Mouse (Mus musculus): ENCODE measurements around the gene Nhsl1. TPM values are rescaled to one million over a fixed set of nuclear protein-coding genes. Genes with fewer than 3 reads are reported as not detected.

The Nhsl1 gene
- 10 to 100 TPM in 1 of 2 experiments, 1 to 10 TPM in 1; 8.3 to 13.4 TPM for total RNA-seq (2021)
- long read RNA-seq, experiment 1, partial matches to known transcripts: 1 of 3 reads
- long read RNA-seq, experiment 1, other reads (novel, unspliced or antisense): 2 of 3 reads
- long read RNA-seq, experiment 2, partial matches to known transcripts: 4 of 5 reads
- long read RNA-seq, experiment 2, other reads (novel, unspliced or antisense): 1 of 5 reads

DNA sequence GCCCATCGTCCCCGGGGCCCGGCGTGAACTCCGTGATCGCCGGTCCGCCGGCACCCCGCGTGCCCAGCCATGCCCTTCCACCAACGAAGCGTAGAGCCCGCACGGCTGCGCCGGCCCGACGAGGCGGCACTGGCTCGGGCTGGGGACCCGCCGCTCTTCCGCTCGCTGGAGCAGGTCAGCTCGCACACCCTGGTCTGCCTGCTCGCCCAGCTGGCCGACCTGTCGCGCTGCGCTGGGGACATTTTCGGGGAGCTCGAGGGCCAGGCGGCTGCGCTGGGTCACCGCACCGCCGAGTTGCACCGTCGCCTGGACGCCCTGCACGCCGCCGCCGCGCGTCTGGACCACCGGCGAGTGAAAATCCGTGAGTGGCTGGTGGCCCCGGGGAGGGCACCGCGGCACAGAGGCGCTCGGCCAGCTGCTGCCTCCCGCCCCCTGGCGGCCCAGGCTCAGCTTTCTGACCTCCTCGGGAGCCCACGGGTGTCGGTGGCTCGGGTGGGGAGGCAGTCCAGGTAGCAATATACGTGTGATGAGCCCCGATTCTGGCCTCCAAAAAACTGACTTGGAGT, at the start of gene Nhsl1:
Gene Nhsl1 (plus strand): TSS at position 70 of the 566 bp plus-strand sequence.
- peak; percentile 16 to 27 for DNase-seq (ENCODE audit: low spot score in 2 of 2)

DNA sequence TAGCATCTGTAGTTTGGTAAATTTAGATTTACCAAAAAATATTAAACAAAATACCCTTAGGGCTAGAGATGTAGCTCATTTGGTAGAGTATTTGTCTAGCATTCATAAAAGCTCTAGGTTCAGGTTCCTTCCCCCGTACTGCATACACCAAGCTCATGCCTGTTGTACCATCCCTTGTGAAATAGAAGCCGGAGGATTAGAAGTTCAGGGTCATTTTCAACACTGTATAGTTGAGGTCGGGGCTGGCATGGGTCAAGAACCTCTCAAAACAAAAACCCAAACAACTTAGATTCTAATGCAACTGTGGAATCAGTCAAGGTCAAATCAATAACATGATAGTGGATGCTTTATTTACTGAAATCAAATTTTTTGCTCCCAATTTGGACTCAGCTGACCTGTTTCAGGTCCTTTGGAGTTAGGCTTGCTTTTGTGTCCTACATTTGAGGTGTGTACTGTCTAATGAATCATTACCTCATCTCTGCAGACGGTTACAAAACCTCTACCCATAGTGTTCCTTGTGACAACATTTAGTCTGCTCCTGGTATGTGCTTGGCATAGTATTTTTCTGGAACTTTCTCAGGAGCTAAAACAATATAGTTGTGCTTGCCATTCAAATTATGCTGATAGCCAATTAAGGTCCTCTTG, 42.6 kb upstream of the Nhsl1 start:
- DNase-seq (ENCODE audit: low spot score in 2 of 2): no peak

DNA sequence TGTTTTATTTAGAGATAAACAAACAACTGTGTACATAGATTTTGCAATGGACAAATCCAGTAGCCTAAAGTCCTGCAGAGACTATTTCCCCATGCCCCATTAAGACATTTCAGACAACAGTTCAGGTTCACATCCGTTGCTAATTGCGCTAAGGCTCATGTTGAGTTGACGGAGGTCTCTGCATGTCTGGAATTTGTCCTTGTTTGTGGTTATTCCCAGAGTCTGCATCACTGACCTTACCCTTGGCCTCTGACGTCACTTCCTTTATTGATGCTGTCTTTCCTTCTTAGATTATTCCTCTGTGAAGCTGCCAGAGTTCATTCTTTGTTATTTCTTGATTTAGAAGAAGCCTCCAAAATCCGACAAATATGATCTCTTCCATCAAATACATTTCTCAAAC, 34.8 kb upstream of the Nhsl1 start:
- no peak for DNase-seq (ENCODE audit: low spot score in 2 of 2)

- DNase-seq (ENCODE audit: low spot score in 2 of 2): no peak
These were observed 29.3 kb upstream of the Nhsl1 start for GRCm38 (mm10) chr10:18289512-18289911.

DNA sequence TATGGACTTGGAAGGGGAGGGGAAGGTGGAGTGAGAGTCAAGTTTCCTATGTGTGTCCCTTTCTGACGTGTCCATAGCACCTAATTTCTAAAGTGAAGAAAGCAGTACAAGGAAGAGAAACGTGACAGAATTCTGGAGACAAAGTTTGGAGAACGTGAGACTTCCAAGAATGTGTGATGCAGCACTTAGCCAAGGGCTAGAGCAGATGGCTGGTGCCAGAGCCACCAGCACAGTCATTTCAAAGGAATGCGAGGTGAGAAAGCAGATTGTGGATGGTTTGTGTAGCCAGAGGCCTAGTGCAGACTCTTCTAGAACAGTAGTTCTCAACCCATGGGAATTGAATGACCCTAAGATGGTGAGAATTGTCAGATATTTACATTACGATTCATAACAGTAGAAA, 13.7 kb upstream of the Nhsl1 start:
- no peak for DNase-seq (ENCODE audit: low spot score in 2 of 2)

GRCm38 (mm10) chr10:18315071-18315470, 3.7 kb upstream of the Nhsl1 start:
- DNase-seq (ENCODE audit: low spot score in 2 of 2): no peak

DNA sequence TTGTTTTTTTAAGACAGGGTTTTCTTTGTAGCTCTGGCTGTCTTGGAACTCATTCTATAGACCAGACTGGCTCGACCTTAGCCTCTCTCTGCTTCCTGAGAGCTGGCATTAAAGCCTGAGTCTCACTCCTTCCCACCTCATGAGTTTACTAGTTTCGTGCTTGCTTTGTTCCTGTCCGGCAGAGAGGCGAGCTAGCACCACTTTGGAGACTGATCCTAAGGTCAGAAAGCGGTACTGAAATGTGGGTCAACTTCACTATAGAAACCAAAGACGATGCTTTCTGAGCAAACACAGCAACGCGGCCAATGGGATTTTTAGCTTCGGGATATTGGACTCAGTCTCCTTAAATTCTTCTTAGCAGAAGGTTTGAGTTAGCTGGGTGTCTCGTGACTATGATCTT, 1.3 kb upstream of the Nhsl1 start:
- DNase-seq (ENCODE audit: low spot score in 2 of 2): no peak

GRCm38 (mm10) chr10:18317961-18318915, 547 bp upstream of the Nhsl1 start:
- peak; percentile 15 to 32 for DNase-seq (ENCODE audit: low spot score in 2 of 2)

DNA sequence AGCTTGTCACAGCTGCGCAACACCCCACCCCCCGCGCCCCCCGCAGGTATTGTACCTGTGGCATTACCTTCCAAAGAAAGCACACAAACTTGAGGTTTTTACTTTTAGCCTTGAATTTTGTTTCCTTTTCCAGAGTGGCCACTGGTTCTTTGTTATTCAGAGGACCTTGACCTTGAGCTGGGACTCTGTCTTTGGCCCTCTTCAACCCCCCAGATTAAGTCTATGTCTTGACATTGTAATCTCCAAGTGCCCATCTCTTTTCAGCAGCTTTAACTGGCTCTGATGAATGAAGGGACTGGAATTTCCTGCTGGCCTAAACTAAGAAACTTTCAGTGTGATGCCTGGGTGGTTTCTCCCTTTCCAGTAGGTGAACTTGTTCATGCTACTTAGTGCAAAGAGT, 906 bp downstream of the Nhsl1 start:
- DNase-seq (ENCODE audit: low spot score in 2 of 2): no peak

DNA sequence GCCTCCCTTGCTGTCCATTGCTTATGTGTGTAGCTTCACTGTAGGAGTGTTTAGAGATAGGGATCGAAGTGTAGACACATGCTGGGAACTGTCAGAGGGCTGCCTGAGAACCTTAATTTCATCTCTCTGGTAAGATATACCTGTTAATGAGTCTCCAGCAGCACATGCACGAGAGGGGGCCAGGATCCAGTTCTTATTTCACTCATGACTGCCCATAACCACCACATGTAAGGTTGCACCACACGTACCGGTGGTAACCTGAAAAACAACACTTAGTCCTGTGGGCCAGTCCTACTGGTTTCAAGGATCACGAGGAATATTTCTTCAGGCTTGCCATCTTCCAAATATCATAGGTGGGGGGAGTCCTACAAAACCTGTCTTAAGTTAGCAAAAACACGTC, 3.1 kb downstream of the Nhsl1 start:
- no peak for DNase-seq (ENCODE audit: low spot score in 2 of 2)

DNA sequence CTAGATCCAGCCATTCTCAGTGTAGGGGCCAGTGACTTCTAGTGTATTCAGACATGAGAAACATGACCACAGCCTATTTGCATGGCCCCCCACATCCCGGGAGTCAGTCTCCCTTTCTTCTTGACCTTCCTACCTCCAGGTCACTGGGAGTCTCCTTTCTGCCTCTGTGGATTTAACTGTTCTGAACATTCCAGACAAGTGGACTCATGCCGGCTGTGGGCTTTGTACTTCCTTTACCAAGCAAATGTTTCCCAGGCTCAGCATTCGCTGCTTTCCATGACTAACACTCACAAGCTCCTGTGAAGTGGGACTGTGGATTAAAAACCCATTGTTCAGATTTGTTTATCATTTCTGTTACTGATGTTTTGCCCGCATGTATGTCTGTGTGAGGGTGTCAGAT, 4.9 kb downstream of the Nhsl1 start:
- DNase-seq (ENCODE audit: low spot score in 2 of 2): no peak

GRCm38 (mm10) chr10:18328331-18328908, 9.6 kb downstream of the Nhsl1 start:
- no peak for DNase-seq (ENCODE audit: low spot score in 2 of 2)

GRCm38 (mm10) chr10:18329096-18330038, 10.6 kb downstream of the Nhsl1 start:
- peak; percentile 17 to 25 for DNase-seq (ENCODE audit: low spot score in 2 of 2)

DNA sequence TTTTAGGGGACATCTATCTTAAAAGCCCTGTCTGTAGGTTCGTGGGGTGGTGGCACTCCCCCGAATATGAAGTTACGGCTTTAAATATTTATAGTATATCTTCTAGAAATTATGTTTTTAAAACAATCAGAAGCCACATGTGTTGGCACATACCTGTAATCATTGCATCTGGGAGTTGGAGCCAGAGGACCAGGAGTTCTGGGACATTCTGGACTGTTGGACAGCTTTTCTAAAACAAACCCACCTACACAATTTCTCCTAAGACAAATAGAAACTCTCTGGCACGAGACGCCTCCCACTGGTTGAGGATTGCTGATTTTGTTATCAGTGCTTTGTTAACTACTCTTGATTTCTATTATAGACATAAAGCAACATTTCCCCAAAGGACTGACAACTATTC, 11.7 kb downstream of the Nhsl1 start:
- no peak for DNase-seq (ENCODE audit: low spot score in 2 of 2)

DNA sequence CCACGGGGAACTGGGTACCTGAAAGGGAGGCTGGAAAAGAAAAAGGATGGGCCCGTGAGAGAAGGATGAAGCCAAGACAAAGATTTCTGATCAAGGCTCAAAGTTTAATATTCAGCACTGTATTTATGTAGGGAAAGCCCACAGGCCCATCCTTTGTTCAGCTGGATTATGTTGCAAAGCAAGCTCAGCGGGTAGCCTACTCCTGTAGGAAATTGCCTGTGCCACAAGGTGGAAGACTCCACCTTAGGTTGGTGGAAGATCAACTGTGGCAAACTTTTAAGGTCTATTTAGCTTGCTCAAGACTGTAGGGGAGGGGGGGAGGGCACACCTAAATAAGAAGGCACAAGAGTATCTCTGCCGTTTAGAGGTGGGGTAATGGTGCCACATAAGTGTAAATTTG, 14.8 kb downstream of the Nhsl1 start:
- DNase-seq (ENCODE audit: low spot score in 2 of 2): no peak

DNA sequence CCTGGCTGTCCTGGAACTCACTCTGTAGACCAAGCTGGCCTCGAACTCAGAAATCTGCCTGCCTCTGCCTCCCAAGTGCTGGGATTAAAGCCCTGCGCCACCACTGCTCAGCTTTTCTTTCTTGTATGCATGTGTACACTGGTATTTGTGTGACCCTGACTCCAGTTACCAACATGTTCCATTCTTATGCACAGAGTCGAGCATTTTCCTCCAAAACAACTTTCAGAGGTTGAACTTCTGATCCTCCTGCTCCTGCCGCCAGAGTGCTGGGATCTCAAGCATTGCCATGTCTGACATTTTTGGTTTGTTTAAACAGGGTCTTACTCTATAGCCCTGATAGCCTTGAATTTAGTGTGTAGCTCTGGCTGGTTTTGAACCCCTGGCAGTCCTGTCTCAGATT, 15.4 kb downstream of the Nhsl1 start:
- DNase-seq (ENCODE audit: low spot score in 2 of 2): no peak

- no peak for DNase-seq (ENCODE audit: low spot score in 2 of 2)
These were observed 15.9 kb downstream of the Nhsl1 start for GRCm38 (mm10) chr10:18334734-18335133.

DNA sequence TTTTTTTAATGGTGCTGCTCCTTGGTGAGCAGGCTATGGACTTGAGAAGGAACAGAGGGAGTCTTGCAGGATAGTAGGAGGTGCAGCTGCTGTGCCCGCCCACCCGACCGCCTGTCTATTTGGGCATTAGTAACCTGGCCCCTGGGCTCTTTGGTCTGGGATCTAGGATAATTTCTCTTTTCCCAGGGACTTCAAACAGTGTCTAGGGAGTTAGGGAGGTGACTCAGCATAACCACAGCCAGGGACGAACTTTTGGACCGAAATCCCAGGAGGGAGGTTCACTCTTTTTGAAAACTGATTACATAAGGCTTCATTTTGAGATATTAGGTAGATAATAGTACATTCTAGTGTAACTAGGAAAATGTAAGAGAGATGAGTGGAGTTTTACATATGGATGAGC, 18.9 kb downstream of the Nhsl1 start:
- DNase-seq (ENCODE audit: low spot score in 2 of 2): no peak

DNA sequence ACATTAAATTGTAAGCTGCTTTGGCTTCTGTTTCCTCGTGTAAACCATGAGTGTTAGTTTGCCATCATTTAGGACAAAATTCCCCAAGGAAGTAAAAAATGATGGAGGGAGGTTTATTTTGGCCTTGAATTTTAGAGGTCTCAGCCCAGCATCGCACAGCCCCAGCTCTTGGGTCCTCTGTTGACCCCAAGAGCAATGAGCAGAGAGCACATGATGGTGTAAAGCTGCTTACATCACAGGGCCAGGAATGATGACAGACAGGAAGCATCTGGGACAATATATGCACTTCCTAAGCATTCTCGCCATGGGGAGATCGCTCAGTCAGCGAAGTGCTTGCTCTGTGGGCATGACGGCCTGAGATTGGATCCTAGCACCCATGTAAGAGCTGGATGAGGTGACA, 20.6 kb downstream of the Nhsl1 start:
- DNase-seq (ENCODE audit: low spot score in 2 of 2): no peak

- DNase-seq (ENCODE audit: low spot score in 2 of 2): no peak
These were observed 22.1 kb downstream of the Nhsl1 start for GRCm38 (mm10) chr10:18340930-18341329.
